Mouse (Mus musculus) spleen, adult 2 months (tissue): ENCODE results near the gene Rev3l.

ENCODE experiments used
- CTCF ChIP-seq: fragments of 200-500 bp; IDR thresholded peaks from 2 replicates; pipeline ENCODE4 v1.5.1; 2011; ENCODE audit warnings: mild to moderate bottlenecking, inconsistent platforms; ENCODE audit not compliant: insufficient read depth, insufficient read length, insufficient replicate concordance; ENCODE audit errors: extremely low read depth
- POLR2A ChIP-seq: fragments of 200-500 bp; IDR thresholded peaks from 2 replicates; pipeline ENCODE4 v1.6.1; 2011; ENCODE audit warnings: low read depth, low read length, inconsistent platforms

- TF ChIP-seq POLR2A (no peak), CTCF (no peak)
Observed at GRCm38 (mm10) chr10:39912616-39913015, 180.7 kb downstream of the Rev3l start.
